Mouse (Mus musculus) liver, postnatal 0 days (tissue): Measurements from ENCODE around the gene 1700015F17Rik. TPM values are rescaled to one million over a fixed set of nuclear protein-coding genes. Genes with fewer than 3 reads are reported as not detected.

Experiments used
- ATAC-seq: fragments of 200-750 bp; cut with Nextera tagmentation; 2 replicates; pipeline ENCODE4 v1.8.0; 2017; ENCODE audit warnings: mild to moderate bottlenecking, moderate library complexity
- DNase-seq: peaks from one replicate; pipeline ENCODE4 v3.0.0-alpha.2; 2016
- H3K27ac ChIP-seq: fragments of 300-500 bp; sonication (generic); 2 replicates; pipeline ENCODE4 v1.5.1; 2014; ENCODE audit warnings: antibody characterized with exemption, moderate library complexity, mild to moderate bottlenecking, low read depth
- H3K27me3 ChIP-seq: fragments of 300-500 bp; sonication (generic); 2 replicates; pipeline ENCODE4 v1.6.1; 2014; ENCODE audit warnings: low read length, control low read depth, mixed read lengths; ENCODE audit not compliant: insufficient read depth
- H3K36me3 ChIP-seq: fragments of 300-500 bp; sonication (generic); replicated peaks from 2 replicates; pipeline ENCODE4 v1.6.1; 2014; ENCODE audit warnings: mild to moderate bottlenecking, control low read depth, low read length, moderate library complexity, mixed read lengths; ENCODE audit not compliant: insufficient read depth
- H3K4me1 ChIP-seq: fragments of 300-500 bp; sonication (generic); 2 replicates; pipeline ENCODE4 v1.6.1; 2014; ENCODE audit warnings: antibody characterized with exemption, mild to moderate bottlenecking, control low read depth; ENCODE audit not compliant: insufficient read depth
- H3K4me2 ChIP-seq: fragments of 300-500 bp; sonication (generic); 2 replicates; pipeline ENCODE4 v1.6.1; 2014; ENCODE audit warnings: low read depth, mild to moderate bottlenecking, low read length, moderate library complexity, mixed read lengths
- H3K4me3 ChIP-seq: fragments of 300-500 bp; sonication (generic); 2 replicates; pipeline ENCODE4 v1.5.1; 2014; ENCODE audit warnings: low read depth, low read length
- H3K9ac ChIP-seq: fragments of 300-500 bp; sonication (generic); replicated peaks from 2 replicates; pipeline ENCODE4 v1.6.1; 2014; ENCODE audit warnings: mild to moderate bottlenecking, moderate library complexity
- H3K9me3 ChIP-seq: fragments of 300-500 bp; sonication (generic); 2 replicates; pipeline ENCODE4 v1.6.1; 2016; ENCODE audit warnings: mild to moderate bottlenecking, control low read depth, low read length, mixed read lengths
- CTCF ChIP-seq: sonication (generic); IDR thresholded peaks from 2 replicates; pipeline ENCODE4 v1.5.1; 2016; ENCODE audit warnings: antibody characterized with exemption, low read depth
- EP300 ChIP-seq: IDR thresholded peaks from 2 replicates; pipeline ENCODE4 v1.6.1; 2016; ENCODE audit warnings: antibody characterized with exemption, low read depth, mild to moderate bottlenecking
- WGBS: fragments of 180-500 bp; shearing (Covaris S2); extraction: QIAGEN DNeasy Blood & Tissue Kit; methylation state at CpG from one replicate; pipeline ENCODE4 v1.1.7; 2014; ENCODE audit not compliant: insufficient replicate concordance; 5-methylcytosine and 5-hydroxymethylcytosine counted together
- polyA plus RNA-seq: library from polyadenylated mRNA; unstranded; fragments of >200 nt; fragmentation: Nextera tagmentation; extraction: Ambion mirVana; gene quantifications from 2 replicates; pipeline ENCODE4 v1.2.1, GENCODE M21; 2015

1700015F17Rik gene
- polyA plus RNA-seq, 1 experiment from 2014 or later = not detected

GRCm38 (mm10) chr5:5476133-5476532, 2.8 kb downstream of the 1700015F17Rik start:
- H3K4me3 ChIP-seq = no peak overlapping the region
- WGBS = 74% methylated on average over 4 of the region's 4 CpGs
- H3K36me3 ChIP-seq = no peaks in the 10 kb centered on the region
- DNase-seq (no peak), ATAC-seq (no peak)
- no peak overlapping the region for H3K27ac ChIP-seq
- no peaks in the 10 kb centered on the region for H3K9me3 ChIP-seq
- TF ChIP-seq CTCF (no peak), EP300 (no peak)
- no peak overlapping the region for H3K4me2 ChIP-seq
- H3K27me3 ChIP-seq = no peaks in the 10 kb centered on the region
- H3K4me1 ChIP-seq = no peaks in the 10 kb centered on the region
- no peak overlapping the region for H3K9ac ChIP-seq

GRCm38 (mm10) chr5:5465256-5465655, 13.7 kb downstream of the 1700015F17Rik start:
- 67% methylated on average over 1 of the region's 1 CpGs for WGBS
- Histone ChIP-seq H3K27ac (no peak overlapping the region), H3K4me2 (no peak overlapping the region), H3K9ac (no peak overlapping the region), H3K27me3 (no peaks in the 10 kb centered on the region), H3K9me3 (no peaks in the 10 kb centered on the region), H3K4me3 (no peak overlapping the region), H3K4me1 (no peaks in the 10 kb centered on the region), H3K36me3 (no peaks in the 10 kb centered on the region)
- no peak for ATAC-seq
- DNase-seq = no peak
- TF ChIP-seq CTCF (no peak), EP300 (no peak)

GRCm38 (mm10) chr5:5431746-5432438, 47.1 kb downstream of the 1700015F17Rik start:
- H3K4me1 ChIP-seq = no peaks in the 10 kb centered on the region
- H3K9me3 ChIP-seq = no peaks in the 10 kb centered on the region
- H3K9ac ChIP-seq = no peak overlapping the region
- H3K27me3 ChIP-seq = no peaks in the 10 kb centered on the region
- ATAC-seq (no peak), DNase-seq (no peak)
- 64% methylated on average over 5 of the region's 5 CpGs for WGBS
- no peak for TF ChIP-seq EP300
- no peak for TF ChIP-seq CTCF
- no peak overlapping the region for H3K27ac ChIP-seq
- no peak overlapping the region for H3K4me3 ChIP-seq
- H3K4me2 ChIP-seq = no peak overlapping the region
- H3K36me3 ChIP-seq = no peaks in the 10 kb centered on the region

GRCm38 (mm10) chr5:5423723-5424171, 55.2 kb downstream of the 1700015F17Rik start:
- Histone ChIP-seq H3K9me3 (no peaks in the 10 kb centered on the region), H3K27ac (no peak overlapping the region), H3K4me3 (no peak overlapping the region), H3K4me1 (no peaks in the 10 kb centered on the region), H3K9ac (no peak overlapping the region), H3K4me2 (no peak overlapping the region), H3K27me3 (no peaks in the 10 kb centered on the region), H3K36me3 (no peaks in the 10 kb centered on the region)
- ATAC-seq (no peak), DNase-seq (no peak)
- WGBS = 74% methylated on average over 6 of the region's 6 CpGs
- no peak for TF ChIP-seq EP300
- no peak for TF ChIP-seq CTCF

- Histone ChIP-seq H3K9me3 (no peaks in the 10 kb centered on the region), H3K27me3 (no peaks in the 10 kb centered on the region), H3K4me3 (no peak overlapping the region), H3K4me2 (no peak overlapping the region), H3K9ac (no peak overlapping the region), H3K36me3 (no peaks in the 10 kb centered on the region), H3K4me1 (no peaks in the 10 kb centered on the region), H3K27ac (no peak overlapping the region)
- TF ChIP-seq CTCF (no peak), EP300 (no peak)
- 85% methylated on average over 4 of the region's 4 CpGs for WGBS
- no peak for ATAC-seq
- DNase-seq = no peak
Measured at GRCm38 (mm10) chr5:5423081-5423480, 55.9 kb downstream of the 1700015F17Rik start.

DNA sequence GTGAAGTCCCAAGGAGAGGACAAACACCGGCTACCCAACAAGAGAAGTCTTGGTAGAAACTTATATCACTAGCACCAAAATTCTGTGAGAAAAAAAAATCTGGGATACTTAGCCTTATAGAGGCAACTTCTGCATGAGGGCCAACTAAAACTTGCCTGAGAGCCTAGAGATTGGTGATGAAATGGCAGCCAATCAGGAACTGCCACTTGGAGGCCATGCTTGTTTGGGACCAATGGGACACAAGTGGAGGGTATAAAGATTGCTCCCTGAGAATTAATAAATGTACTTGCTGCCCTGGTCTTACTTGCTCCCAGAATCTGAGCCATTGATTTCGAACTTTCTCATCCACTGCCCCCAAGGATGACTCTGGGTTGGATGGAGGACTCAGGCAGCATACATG, 57.5 kb downstream of the 1700015F17Rik start:
- H3K9me3 ChIP-seq = no peaks in the 10 kb centered on the region
- DNase-seq (no peak), ATAC-seq (no peak)
- no peak overlapping the region for H3K4me3 ChIP-seq
- H3K36me3 ChIP-seq = no peaks in the 10 kb centered on the region
- H3K27ac ChIP-seq = no peak overlapping the region
- TF ChIP-seq EP300 (no peak), CTCF (no peak)
- no peaks in the 10 kb centered on the region for H3K4me1 ChIP-seq
- WGBS = 76% methylated on average over 2 of the region's 2 CpGs
- no peak overlapping the region for H3K9ac ChIP-seq
- no peak overlapping the region for H3K4me2 ChIP-seq
- H3K27me3 ChIP-seq = no peaks in the 10 kb centered on the region
